Mouse (Mus musculus) embryo, embryonic 11.5 days (tissue): Measurements from ENCODE around the gene Sgip1.

Experiments used
- DNase-seq: peaks from one replicate; pipeline ENCODE4 v3.0.0-alpha.2; 2012; ENCODE audit warnings: low read depth, low spot score

Sgip1 gene

DNA sequence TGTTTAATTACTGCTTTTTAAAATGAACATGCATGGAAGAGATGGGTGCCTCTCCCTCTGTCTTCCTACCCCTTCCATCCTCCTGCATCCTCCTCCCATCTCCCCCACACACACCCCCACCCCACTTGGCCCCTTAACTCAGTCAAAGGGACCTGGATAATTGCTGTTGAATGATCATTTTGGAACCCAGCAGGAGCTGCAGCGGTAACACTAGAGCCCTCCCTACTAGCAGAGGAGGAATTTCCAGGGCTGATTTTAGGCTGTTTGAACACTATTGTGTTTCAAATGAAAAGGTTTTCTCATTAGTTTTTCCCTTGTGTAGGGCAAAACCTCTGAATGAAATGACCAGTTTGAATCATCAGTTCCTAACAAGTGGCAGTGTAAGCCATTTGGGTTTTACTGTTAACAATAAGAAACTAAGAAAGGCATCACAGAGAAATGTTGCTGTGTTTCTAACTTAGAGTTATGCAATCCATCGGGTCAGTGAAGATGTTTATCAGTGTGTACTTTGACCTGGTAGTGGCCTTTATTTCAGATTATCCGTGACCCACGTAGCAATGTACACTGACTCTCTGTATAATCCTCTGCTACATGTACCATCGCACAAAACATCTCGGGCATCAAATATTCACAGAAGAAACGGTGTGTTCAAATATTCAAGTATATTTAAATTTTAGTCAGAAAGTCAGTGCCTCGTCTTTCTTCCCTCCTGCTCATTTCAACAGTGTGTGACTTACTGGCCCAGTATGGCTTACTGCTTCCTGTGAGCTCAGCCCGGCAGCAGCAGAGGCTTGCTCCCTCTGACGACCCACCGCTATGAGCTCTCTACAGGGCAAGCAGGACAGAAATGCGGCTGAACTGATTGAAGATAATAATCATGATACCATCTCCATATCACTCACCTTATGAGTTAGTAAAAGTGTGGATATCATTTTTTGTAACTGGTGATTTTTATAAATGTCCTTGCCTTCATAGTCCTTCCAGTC is 235.5 kb downstream of the Sgip1 start:
- DNase-seq: no peak

DNA sequence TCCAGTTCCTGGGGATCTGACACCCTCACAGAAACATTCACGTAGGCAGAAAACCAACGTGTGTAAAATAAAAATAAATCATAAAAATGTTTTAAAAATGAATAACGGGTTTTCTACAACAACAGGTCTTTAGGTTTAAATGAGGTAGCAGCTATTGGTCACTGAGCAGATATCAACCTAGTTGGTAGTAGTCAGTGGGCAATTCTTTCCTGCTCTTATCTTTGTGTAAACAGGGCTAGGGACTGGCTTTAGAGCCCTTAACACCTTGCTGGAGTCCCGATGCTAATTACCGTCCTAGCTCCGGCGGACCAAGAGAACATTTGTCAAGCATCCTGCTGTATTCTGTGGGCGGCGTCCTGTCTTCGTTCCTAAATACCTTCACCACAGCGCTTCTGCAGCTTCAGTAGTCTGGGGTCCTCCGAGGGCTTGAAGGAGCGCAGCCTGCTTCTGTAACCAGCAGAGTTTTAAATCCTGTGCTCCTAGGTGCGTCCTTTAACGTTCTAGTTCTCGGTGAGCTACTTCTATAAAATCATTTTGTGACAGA is 236.8 kb downstream of the Sgip1 start:
- no peak for DNase-seq

DNA sequence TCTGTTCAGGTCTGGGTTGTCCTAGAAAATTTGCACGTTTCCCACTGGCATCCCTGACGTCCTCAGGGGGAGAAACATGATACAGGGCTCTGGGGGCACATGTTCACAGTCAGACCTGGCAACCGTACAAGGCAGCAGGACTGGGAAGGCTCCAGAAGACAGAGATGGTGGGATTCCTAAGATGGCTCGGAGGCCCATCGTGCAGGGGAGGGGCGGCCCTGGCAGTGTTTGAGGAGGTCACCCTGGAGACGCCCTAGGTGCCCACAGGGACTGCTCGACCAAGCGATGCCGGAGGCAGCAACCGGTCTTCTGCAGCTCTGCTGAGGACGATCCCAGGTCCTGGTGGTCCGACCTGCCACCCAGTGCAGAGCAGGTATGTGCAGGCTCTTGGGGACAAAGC is 237.3 kb downstream of the Sgip1 start, which contains the start of gene Tctex1d1:
Gene Tctex1d1 (plus strand): TSS at position 167 of the 400 bp plus-strand sequence.
- DNase-seq: peak; percentile 17

DNA sequence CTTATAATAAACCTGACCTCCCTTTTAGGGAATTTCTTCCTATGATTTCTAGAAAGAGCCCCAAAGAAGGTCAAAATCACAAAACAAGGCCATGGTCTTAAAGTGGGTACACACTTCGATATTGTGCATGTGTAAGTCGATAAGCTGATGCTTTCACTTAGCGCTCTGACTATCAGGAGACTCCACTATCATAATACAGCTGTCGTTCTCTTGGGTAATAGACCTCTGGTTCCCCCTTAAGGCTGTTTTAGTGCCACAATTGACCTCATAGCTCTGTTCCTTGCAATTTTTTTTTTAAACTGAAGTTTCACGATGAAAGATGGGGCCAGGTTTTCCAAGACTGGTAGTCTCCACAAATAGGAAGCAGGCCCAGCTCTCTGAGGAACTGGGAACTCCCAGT is 238.3 kb downstream of the Sgip1 start:
- no peak for DNase-seq

DNA sequence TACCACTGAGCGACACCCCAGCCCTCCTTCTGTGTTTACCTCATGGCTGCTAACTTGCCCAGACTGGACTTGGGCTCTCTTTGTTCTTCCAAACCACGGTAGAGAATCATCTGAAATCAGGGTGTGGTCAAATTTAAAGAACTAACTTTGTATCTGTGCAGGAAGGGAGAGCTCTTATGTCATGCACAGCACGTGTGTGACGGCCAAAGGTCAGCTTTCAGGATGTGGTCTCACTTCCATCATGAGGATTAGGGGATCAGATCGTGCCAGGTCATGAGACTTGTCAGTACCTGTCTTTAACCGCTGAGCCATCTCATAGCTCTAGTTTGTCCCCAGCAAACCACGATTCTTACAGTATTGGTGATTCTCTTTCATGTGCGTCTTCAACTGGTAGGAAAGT is 240.6 kb downstream of the Sgip1 start:
- no peak for DNase-seq

DNA sequence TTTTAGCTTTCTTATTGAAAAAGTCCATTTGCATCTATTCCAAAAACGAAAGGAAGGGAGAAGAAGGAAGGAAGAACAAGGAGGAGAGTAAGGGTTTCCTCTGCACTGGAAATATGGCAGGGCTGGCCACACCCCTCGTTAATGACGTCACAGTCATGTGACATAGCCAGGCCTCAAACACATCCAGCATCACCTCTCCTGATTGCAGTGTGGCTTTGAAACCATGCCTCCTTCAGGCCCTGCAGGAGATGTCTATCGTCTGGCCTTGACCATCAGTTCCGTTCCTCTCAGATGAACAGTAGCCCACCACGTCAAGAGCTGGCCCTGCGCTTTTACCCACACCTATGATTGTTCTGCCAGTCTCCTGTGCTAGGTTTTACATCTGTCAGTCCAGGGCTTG is 245.1 kb downstream of the Sgip1 start:
- DNase-seq: no peak

DNA sequence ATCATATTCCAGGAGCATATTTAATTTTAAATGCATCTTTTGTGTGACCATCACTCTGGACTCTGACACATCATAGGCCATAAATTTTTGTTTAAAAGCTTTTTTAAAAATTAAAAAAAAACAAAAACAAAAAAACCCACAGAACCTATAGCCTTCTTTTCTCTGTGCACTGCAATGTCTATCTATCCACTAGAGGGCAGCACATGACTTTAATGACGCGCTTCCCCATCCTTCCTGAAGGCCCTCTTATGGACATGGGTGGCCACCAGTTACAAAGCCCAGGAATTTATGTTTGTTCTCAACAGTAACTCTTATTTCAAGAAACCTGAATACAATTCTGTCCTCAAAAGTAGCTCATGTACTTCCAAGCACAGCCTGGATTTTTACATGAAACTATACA is 245.8 kb downstream of the Sgip1 start:
- no peak for DNase-seq

DNA sequence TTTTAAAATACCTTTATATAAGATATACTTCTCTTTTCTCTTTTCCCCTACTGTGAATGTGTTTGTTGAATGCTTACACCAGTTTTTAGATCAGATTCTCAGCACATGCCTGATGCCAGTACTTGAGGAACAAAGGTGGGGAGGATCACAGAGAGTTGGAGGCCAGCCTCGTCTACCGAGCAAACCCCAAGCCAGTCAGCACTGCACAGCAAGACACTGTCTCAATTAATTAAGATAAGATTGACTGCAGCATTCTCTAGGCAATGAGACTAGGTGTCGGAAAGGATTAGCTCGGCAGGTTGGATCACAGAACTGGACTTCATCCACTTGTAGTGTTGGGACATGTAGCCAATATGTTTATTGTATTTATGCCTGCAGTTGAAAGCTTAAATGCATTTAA is 246.2 kb downstream of the Sgip1 start:
- DNase-seq: no peak

DNA sequence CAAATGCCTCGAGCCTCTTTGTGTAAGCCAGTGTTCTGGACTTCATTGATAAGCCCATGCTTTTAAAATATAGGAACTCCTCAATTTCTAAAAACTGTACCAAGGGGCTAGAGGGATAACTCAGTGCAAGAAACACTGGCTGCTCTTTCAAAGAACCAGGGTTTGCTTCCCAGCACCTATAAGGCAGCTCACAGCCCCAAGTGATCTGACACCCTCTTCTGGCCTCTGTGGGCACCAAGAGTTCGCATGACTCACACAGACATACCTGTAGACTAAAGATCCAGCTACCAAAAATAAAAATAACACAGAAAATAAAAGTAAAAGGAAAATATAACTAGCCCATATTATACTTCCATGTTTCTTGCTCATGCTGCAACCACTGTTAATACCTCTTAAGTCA is 246.7 kb downstream of the Sgip1 start:
- DNase-seq: no peak

DNA sequence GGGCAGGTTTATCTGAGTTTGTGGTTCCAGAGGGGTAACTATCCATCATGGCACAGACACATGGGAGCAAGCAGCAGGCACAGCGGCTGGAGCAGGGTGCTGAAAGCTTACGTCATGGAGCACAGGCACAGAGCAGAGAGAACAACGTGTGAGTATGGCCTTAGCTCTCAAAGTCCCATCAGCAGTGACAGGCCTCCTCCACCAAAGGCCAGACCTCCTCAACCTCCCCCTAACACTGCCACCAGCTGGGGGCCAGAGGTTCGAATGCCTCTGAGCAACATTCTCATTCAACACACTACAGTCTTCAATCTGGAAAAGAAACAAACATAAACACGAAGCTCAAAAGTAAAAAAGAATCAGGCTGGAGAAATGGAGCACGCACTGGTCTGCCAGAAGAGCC is 247.4 kb downstream of the Sgip1 start:
- DNase-seq: no peak

DNA sequence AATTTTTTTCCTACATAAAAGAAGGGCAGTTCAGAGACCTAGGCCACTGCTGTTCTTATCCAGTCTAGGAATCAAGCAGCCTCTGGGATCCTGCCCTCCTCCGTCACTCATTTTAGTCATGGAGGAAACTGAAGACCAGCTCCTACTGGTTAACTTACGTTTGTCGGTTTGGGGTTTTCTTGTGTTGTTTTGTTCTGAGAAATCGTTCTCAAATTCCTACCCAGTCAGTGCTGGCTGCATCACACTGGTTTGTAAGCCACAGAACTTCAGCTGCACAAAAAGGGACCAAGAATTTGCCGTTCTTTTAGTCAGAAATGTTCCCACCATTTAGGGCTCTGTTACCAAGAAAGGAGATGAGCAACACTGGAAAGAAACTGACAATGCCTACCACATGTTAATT is 248.3 kb downstream of the Sgip1 start:
- DNase-seq: no peak

DNA sequence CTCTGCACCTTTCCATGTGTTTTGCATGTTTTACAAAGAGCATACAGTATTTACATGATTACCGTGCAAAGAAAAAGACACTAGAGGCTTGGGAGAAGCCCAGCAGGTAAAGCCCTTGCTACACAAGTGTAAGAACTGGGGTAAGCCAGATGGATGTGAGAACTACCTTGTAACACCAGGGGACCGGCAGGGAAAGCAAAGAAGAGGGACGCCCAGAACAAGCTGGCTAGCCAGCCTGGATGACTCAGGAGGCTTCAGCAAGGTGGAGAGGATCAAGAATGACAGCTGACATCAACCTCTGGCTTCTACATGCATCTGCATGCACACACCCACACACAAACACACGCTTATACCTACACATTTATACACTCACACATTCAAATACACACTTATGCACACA is 248.9 kb downstream of the Sgip1 start:
- DNase-seq: no peak

DNA sequence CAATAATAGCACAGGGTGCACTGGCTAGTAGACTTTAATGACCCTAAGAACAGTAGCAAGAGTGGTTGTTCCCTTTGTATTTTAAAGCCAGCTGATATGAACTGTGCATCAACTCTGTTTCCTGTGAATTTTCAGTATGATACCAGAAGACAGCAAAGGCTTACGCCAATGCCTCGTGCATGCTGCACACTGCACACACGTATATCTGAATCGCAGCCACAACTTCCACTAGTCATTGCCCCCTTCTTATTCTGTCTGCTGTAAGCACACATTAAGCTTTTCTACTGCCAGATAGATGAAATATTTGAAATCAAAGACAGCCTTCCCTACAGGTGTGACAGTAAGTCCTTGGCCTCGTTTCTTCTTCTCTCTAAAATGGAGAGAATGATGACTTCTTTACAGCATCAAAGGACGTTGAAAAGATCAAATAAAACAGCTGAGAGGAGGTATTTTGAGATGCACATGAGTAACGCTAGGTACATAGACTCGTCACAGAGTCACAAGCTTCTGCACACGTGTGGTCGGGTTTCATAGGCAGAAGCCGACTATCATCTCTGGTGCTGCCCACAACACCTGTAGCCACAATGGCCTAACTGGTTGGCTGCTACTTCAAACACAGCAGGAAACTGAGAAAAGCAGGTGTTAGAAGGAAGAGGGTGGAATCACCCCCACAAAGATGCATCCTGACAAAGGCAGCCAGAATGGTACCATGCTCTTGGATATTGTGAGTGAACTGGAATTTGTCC is 249.7 kb downstream of the Sgip1 start:
- no peak for DNase-seq

DNA sequence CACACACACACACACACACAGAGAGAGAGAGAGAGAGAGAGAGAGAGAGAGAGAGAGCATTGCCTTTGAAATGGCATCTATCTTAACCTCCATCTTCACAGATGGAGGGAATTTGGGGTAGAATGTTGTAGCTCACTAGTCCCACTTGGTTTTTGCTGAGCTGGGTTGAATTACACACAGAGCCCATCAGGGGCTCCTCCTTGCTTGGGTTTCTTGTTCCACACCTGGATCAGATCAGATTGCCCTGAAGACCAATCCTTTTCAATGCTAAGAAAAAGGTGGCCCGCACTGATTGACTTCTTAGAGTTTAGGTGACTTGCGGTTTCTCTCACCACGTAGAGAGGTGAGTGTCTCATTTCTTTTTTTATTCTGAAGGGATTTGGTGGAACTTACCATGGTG is 250.6 kb downstream of the Sgip1 start:
- no peak for DNase-seq

DNA sequence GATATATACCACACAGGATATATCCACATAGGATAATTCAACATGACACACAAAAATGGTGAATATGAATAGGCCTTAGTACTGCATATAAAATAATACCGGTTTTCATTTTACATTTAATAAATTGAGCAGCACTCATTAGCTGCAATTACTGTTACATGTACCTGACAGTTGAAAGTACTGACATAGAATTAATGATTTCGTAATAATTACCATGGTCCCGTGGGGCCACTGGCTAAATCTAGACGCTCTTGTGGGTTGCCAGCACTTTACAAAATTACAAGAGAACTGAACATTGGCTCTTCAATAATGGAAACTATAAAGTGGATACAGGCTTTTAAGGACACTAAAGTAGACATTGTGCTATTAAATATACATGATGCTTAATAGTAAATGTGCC is 263.6 kb downstream of the Sgip1 start:
- DNase-seq: no peak

DNA sequence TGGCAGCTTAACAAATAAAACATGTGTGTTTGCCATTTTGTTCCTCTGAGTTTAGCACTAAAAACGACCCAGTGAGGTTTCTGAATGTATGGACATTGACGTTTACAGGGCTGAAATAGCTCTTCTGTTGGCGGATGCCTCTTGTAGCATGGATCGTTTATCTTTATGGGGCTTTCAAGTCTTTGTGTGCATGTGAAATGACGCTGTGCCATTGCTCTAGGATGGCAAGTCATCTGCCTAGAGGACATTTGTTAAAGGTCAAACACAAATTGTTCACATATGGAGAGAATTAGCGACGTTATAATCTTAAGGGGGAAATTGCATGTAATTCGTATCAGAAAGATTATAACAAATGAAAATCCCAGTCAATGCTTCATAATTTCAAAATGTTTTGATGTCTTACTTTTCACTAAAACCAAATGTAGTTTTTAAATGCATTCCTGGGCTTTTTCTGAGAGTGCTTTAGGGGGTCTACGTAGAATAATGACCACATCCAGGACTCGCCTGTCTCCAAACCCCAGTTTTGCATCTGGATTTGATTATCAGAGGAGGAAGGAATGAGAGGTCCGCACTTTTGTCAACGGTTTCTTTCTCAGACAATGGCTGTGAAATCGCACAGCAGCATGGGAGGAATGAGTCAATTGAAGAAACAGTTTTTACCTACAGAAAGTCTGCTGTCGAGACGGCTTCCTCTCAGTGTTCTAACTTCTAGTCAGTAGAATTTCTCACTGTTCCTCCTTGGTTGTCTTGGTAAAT is 264.3 kb downstream of the Sgip1 start:
- DNase-seq: no peak

DNA sequence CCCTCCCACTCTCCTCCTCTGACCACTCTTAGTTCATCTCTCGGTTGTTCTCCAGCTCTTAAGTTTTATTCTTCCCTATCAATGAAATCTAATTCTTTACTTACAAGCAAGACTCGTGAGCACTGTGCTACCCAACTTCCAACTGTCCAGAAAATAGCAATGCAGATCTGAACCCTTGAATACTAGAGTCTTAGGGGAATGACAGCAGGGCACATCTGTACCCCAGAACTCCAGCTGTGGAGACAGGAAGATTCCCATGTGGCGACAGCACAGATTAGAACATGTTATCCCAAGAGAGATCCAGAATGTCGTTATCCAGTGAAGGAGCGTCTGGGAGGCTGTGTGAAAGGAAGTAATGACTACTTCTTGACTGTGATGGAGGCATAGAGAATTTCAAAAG is 265.2 kb downstream of the Sgip1 start:
- no peak for DNase-seq

DNA sequence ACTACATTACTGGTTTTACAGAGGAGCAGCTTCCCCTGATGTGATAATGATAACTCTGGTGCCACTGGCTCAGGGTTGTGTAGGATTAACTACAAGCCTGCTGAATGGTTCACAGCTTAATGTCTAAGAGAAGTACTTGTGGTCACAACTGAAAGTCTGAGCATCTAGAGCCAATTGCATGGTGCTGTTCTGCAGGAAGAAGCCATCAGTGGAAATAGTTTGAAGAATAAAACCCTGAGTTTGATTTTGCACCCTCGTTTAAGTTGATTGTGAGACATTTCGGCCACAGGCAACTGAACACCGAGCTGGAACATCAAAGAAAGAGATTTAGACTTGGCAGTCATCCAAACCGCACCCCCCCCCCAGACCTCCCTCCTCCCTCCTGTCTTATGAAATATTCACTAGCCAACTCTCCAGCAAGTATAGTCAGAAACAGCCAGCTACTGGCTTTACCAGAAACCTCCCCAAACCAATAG is 265.9 kb downstream of the Sgip1 start:
- DNase-seq: no peak

DNA sequence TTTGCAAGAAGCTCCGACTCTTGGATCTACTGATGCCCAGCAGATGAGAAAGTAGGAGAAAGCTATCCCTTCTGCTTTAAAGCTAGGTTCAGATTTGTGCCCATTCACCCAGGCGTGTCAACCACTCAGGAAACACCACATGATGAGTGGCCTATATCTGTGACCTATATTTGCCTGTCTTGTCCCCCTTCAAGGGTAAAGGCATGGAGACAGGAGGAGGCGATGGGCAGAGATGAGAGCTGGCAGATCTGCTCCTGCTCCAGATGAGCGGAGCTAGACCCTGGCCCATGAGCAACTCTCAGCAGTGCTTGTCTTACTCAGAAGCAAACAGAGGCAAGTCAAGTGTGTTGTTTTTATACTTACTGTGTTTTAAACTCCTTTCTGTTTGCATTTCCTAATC is 269.6 kb downstream of the Sgip1 start:
- DNase-seq: no peak

DNA sequence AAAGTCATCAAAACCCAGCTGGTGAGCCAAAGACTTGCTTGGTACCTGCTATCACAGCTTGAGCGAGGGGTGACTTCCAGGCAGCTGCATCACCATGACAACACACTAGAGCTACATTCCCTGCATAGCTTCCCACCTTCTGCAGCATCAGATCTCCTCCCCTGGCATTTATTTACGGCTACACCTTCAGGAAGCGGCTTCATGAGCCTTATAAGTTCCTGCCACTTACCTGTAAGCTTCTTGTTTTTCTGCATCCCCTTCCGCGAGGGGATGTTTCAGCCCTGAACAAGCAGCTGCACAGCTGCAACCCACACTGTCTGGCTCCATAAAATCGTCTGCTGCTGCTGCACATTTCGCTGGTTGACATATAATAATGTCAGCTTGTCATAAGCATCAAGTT is 270.7 kb downstream of the Sgip1 start:
- DNase-seq: no peak

DNA sequence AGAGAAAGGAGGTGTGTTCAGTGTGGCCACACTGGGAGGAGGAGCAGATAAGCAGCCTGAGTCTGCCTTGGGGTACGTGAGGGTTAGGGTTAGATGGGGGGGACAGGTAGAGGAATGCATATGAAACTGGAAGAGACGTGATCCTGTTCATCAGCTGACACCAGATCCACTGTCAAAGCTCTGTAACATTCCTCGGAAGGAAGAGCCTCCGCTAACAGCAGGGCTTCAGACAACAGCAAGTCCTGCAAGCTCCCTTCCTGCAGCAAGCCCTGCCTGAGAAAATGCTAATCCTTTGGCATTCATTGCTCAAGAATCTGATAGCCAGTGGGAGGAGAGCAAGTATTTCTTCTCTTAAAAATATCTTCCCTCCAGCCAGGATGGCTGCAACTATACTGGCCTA is 272.4 kb downstream of the Sgip1 start:
- DNase-seq: no peak
